Mouse (Mus musculus) kidney, adult 2 months (tissue): ENCODE results near the gene Slc35e2. TPM values are rescaled to one million over a fixed set of nuclear protein-coding genes. Genes with fewer than 3 reads are reported as not detected.
"Not testable (repeated sequence)": the region's sequence is repeated elsewhere in the genome, so short reads cannot be mapped to it uniquely, and the experiment has no call there.

Source experiments
- DNase-seq: peaks from one replicate; pipeline ENCODE4 v3.0.0; 2021
- H3K27ac ChIP-seq: fragments of 200-500 bp; 2 replicates; pipeline ENCODE4 v1.5.1; 2012; ENCODE audit warnings: low read depth, low read length, control low read depth, inconsistent platforms; ENCODE audit not compliant: insufficient read depth
- H3K27me3 ChIP-seq: fragments of 200-500 bp; replicated peaks from 2 replicates; pipeline ENCODE4 v1.6.1; 2012; ENCODE audit warnings: mild to moderate bottlenecking, moderate library complexity, low read length, inconsistent platforms; ENCODE audit not compliant: control insufficient read depth, insufficient read depth
- H3K36me3 ChIP-seq: fragments of 200-500 bp; 2 replicates; pipeline ENCODE4 v1.6.1; 2012; ENCODE audit warnings: mild to moderate bottlenecking, moderate library complexity, low read length, inconsistent platforms; ENCODE audit not compliant: control insufficient read depth, insufficient read depth
- H3K4me1 ChIP-seq: fragments of 200-500 bp; 2 replicates; pipeline ENCODE4 v1.6.1; 2011; ENCODE audit warnings: low read length; ENCODE audit not compliant: control insufficient read depth, insufficient read depth
- H3K4me3 ChIP-seq: fragments of 200-500 bp; 2 replicates; pipeline ENCODE4 v1.5.1; 2011; ENCODE audit warnings: mild to moderate bottlenecking, low read depth, low read length, control low read depth; ENCODE audit not compliant: insufficient read depth
- CTCF ChIP-seq: fragments of 200-500 bp; conservative IDR thresholded peaks from 2 replicates; pipeline ENCODE4 v1.5.1; 2011; ENCODE audit warnings: low read depth, mild to moderate bottlenecking, control low read depth, low read length, moderate library complexity, mixed read lengths; ENCODE audit not compliant: insufficient read depth, insufficient read length
- POLR2A ChIP-seq: fragments of 200-500 bp; IDR thresholded peaks from one replicate; pipeline ENCODE4 v1.6.1; 2011; ENCODE audit warnings: low read depth, low read length, control low read depth
- WGBS: fragments of 180-500 bp; shearing (Covaris S2); methylation state at CpG from one replicate; pipeline ENCODE4 v1.1.7; 2018; 5-methylcytosine and 5-hydroxymethylcytosine counted together
- polyA plus RNA-seq: library from polyadenylated mRNA; depleted of rRNA; stranded (reverse); fragments of >200 nt; gene quantifications from 2 replicates; pipeline ENCODE4 v1.2.3, GENCODE M21; 2012

Slc35e2 gene
- polyA plus RNA-seq, 1 experiment: 7.9 TPM

DNA sequence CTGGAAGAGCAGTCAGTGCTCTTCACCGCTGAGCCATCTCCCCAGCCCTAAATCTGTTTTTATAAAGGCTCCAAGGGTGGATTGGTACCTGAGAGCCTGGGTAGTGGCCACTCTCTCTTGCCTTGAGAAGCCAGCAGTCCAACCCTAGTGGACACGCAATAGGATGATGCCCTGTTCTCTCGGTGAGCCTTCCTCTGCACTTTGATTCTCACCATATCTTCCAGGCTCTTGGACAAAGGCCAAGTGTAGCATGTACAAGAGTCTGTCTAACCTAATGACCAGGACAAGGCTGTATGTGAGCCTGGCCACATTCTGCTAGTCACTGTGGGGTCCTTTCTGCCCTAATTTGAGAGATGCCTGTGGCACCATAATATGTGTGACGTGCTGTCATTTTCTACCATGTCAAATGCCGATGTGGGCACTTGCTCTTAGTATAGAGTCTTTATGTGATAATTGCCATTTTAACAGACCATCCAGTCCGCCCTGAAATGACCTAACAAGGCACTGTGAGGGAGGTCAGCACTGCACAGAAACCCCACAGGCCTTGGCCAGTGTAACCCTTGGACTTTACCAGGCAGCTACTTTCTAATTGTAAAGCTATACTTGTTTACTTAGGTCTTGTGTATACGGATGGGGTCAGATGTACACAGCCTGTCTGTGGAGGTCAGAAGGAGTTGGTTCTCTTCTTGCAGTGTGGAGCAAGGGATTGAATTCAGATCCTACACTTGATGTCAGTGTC is 32.4 kb upstream of the Slc35e2 start:
- DNase-seq: no peak
- Histone ChIP-seq H3K27ac (no peak overlapping the region), H3K27me3 (no peaks in the 10 kb centered on the region), H3K36me3 (no peaks in the 10 kb centered on the region), H3K4me1 (peaks cover 41% of the 10 kb centered on the region), H3K4me3 (no peak overlapping the region)
- WGBS: 67% methylated on average over 7 of the region's 7 CpGs
- TF ChIP-seq CTCF (no peak), POLR2A (no peak)

DNA sequence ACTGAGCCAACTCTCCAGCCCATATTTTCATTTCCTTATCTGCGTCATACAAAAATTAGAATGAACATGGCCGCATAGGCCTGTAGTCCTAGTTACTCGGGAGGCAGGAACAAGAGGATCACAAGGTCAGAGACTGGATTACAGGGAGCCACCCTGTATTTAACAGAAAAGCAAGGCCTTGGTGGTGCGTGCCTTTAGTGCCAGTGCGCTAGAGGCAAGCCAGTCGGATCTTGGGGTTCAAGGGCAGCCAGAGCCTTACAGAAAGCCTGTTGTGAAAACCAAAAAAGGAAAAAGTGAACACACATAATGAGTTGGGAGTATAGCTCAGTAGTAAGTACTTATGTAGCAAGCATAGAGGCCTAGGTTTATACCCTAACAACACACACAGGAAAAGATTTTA is 31.4 kb upstream of the Slc35e2 start:
- no peak overlapping the region for H3K4me3 ChIP-seq
- no peaks in the 10 kb centered on the region for H3K36me3 ChIP-seq
- no peak for DNase-seq
- TF ChIP-seq POLR2A (no peak), CTCF (no peak)
- WGBS: 82% methylated on average over 6 of the region's 6 CpGs
- peaks cover 35% of the 10 kb centered on the region for H3K4me1 ChIP-seq
- H3K27me3 ChIP-seq: no peaks in the 10 kb centered on the region
- H3K27ac ChIP-seq: no peak overlapping the region

DNA sequence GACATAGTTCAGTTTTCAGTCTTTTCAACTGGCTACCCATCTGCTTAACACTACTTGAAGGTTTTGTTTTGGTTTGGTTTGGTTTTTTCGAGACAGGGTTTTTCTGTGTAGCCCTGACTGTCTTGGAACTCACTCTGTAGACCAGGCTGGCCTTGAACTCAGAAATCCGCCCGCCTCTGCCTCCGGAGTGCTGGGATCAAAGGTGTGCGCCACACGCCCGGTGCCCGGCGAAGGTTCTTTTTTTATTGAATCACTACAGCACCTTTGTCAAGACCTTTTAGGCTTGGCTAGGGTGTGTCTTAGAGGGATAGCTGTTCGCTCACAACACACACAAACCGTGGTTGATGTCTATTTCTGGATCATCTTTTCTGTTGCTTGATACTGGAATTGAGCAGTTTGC is 30.9 kb upstream of the Slc35e2 start:
- not testable (repeated sequence) for DNase-seq, H3K27me3 ChIP-seq, H3K4me3 ChIP-seq, H3K27ac ChIP-seq, H3K36me3 ChIP-seq
- 83% methylated on average over 11 of the region's 11 CpGs for WGBS
- H3K4me1 ChIP-seq: peaks cover 30% of the 10 kb centered on the region

DNA sequence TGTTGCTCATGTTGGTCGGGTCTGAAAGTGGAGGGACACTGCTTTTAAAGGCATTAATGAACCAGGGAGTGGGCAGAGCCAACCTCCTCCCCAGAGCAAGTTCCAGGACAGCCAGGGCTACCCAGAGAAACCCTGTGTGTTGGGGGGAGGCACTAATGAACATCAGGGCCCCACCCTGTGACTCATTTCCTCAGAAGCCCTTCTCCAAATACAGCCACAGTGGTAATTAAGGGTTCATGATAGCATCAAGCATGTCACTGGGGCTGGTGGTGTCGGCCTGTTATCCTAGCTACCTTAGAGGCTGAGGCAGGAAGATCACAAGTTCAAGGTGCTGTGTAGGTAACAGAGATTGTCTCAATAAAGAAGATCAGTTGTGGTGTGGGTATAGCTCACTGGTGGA is 29.8 kb upstream of the Slc35e2 start:
- no peak for DNase-seq
- H3K4me3 ChIP-seq: no peak overlapping the region
- H3K4me1 ChIP-seq: peaks cover 21% of the 10 kb centered on the region
- H3K27me3 ChIP-seq: no peaks in the 10 kb centered on the region
- no peak overlapping the region for H3K27ac ChIP-seq
- TF ChIP-seq CTCF (no peak), POLR2A (no peak)
- H3K36me3 ChIP-seq: no peaks in the 10 kb centered on the region
- 58% methylated on average over 2 of the region's 2 CpGs for WGBS

DNA sequence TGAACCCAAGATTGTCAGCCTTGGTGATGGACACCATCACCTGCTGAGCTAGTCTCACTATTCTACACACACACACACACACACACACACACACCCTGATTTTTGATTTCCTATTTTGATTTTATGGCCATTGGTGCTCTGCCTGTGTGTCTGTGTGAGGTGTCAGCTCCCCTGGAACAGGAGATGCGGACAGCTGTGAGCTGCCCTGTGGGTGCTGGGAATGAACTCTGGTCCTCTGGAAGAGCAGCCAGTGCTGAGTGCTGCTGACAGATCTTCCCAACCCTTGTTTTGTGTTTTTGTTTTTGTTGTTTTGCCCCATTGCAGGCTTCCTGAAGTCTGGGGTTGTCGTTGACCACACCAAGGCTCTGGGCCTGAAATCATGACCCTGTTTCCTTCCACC is 28.1 kb upstream of the Slc35e2 start:
- no peak for DNase-seq
- Histone ChIP-seq H3K27me3 (no peaks in the 10 kb centered on the region), H3K36me3 (no peaks in the 10 kb centered on the region), H3K27ac (no peak overlapping the region), H3K4me3 (no peak overlapping the region), H3K4me1 (peaks cover 26% of the 10 kb centered on the region; the same call in 1 of the 2 replicates)
- 68% methylated on average over 2 of the region's 2 CpGs for WGBS
- TF ChIP-seq CTCF (no peak), POLR2A (no peak)

DNA sequence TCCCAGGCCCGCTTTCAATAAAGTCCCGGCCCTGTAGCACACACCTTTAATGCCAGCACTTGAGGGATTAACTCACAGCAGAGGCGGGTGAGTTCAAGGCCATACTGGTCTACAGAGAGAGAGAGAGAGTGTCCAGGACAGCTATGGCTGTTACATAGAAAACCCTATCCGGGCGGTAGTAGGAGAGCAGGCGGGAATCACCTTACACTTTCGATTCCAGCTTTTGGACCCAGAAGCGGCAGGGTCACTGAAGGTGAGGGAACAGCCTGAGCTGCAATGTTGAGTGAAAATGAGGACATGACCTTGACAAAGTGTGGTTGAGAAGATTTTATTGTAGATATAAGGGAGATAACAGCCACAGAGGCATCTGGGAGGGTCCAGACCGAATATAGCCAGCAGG is 27.3 kb upstream of the Slc35e2 start:
- WGBS: 84% methylated on average over 9 of the region's 9 CpGs
- no peak overlapping the region for H3K4me3 ChIP-seq
- no peak overlapping the region for H3K27ac ChIP-seq
- no peak for DNase-seq
- H3K4me1 ChIP-seq: peaks cover 22% of the 10 kb centered on the region; the same call in 1 of the 2 replicates
- H3K36me3 ChIP-seq: no peaks in the 10 kb centered on the region
- H3K27me3 ChIP-seq: no peaks in the 10 kb centered on the region
- TF ChIP-seq CTCF (no peak), POLR2A (no peak)

DNA sequence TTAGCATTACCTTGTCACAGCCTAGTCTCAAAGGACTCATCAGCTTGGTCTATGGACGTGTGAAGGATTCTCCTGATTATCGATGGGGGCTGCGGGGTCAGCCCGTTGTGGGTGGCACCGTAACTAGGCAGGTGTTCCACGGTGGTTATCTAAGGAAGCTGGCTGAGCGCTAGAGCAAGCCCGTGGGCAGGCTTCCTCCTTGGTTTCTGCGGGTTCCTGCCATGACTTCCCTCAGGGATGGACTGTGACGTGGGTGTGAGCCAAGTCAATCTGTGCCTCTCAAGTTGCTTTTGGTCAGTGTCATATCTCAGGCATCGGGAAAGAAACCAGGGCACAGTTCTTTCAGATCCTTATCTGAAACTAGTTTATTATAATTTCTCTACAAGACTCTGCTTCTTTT is 26.3 kb upstream of the Slc35e2 start:
- Histone ChIP-seq H3K27ac (no peak overlapping the region), H3K27me3 (no peaks in the 10 kb centered on the region), H3K36me3 (no peaks in the 10 kb centered on the region), H3K4me1 (peaks cover 19% of the 10 kb centered on the region; the same call in 1 of the 2 replicates), H3K4me3 (no peak overlapping the region)
- TF ChIP-seq POLR2A (no peak), CTCF (no peak)
- no peak for DNase-seq
- 77% methylated on average over 11 of the region's 11 CpGs for WGBS

DNA sequence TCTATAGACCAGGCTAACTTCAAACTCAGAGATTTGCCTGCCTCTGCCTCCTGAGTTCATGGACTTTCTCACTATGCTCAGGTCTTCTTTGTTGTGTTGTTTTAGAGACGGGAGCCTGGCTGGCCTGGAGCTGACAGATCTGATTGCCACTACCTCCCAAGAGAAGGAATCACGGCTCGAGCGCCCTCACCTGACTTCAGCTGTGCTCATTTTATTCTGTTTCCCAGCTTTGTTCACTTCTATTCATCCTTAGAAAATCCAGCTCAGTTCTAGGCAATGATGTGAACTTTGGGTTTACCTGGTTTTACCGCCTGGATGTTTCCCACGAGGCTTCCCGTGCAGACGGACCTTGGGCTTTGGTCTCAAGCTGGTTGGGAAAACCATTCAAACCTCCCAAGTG is 25.7 kb upstream of the Slc35e2 start:
- no peaks in the 10 kb centered on the region for H3K27me3 ChIP-seq
- no peak for TF ChIP-seq POLR2A
- no peak for TF ChIP-seq CTCF
- WGBS: 71% methylated on average over 8 of the region's 8 CpGs
- no peaks in the 10 kb centered on the region for H3K36me3 ChIP-seq
- no peak overlapping the region for H3K27ac ChIP-seq
- DNase-seq: peak; percentile 60
- peaks cover 19% of the 10 kb centered on the region; the same call in 1 of the 2 replicates for H3K4me1 ChIP-seq
- no peak overlapping the region for H3K4me3 ChIP-seq
